Mouse (Mus musculus): ENCODE results near the gene Cyp4f18. TPM values are rescaled to one million over a fixed set of nuclear protein-coding genes. Genes with fewer than 3 reads are reported as not detected.

Cyp4f18 gene
- total RNA-seq, 2 experiments from 2014 or later: 4.8 to 6.0 TPM

Other genes starting within 250 kb of the Cyp4f18 start
- gene Zfp709, start 127.6 kb downstream of the Cyp4f18 start, total RNA-seq (2021): 1 to 10 TPM; 4.8 to 6.9 TPM
- gene Zfp882, start 101.0 kb downstream of the Cyp4f18 start, total RNA-seq (2021): 1 to 10 TPM; 5.7 to 6.5 TPM
- 10 to 100 TPM; 31.8 to 35.7 TPM for gene Zfp617, start 101.0 kb downstream of the Cyp4f18 start, total RNA-seq (2021)
- 10 to 100 TPM; 16.0 to 23.1 TPM for gene Zfp961, start 58.6 kb downstream of the Cyp4f18 start, total RNA-seq (2021)
- gene Olfr372, start 31.6 kb upstream of the Cyp4f18 start, total RNA-seq (2021): not detected
- gene Olfr373, start 73.6 kb upstream of the Cyp4f18 start, total RNA-seq (2021): not detected
- not detected for gene Olfr374, start 97.4 kb upstream of the Cyp4f18 start, total RNA-seq (2021)
- gene Tpm4, start 125.3 kb upstream of the Cyp4f18 start, total RNA-seq (2021): 100 to 1,000 TPM; 198 to 284 TPM
- 10 to 100 TPM; 56.8 to 67.0 TPM for gene Rab8a, start 151.6 kb upstream of the Cyp4f18 start, total RNA-seq (2021)
- gene Hsh2d, start 180.0 kb upstream of the Cyp4f18 start, total RNA-seq (2021): not detected
- under 1 TPM in 1 of 2 experiments, not detected in 1; 0.72 TPM for gene Cib3, start 203.2 kb upstream of the Cyp4f18 start, total RNA-seq (2021)
- gene Gm11034, start 204.0 kb upstream of the Cyp4f18 start, total RNA-seq (2021): not detected
- 10 to 100 TPM; 46.9 to 61.4 TPM for gene Fam32a, start 210.1 kb upstream of the Cyp4f18 start, total RNA-seq (2021)
- gene Ap1m1, start 230.4 kb upstream of the Cyp4f18 start, total RNA-seq (2021): 10 to 100 TPM; 59.4 to 61.3 TPM